Mouse (Mus musculus): Measurements from ENCODE around the gene Ap1g2.

DNA sequence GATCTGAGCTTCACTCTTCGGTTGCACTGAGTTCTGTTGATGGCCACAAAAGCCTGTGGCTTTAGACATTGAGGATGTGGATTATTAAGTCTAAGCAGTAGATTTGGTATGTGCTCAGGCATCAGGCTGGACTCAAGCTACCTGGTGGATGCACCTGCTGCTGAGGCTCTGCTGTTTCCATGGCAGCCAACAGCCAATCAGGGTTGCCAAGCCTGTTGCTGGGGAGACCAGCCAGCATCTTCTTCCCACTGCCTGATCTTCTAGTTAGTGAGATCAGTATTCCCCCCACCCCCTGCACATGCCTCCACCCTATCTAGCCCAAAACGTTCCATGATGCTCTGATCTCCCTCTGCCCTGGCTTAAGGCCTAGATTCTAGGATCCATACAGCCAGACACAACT, 5.3 kb upstream of the Ap1g2 start:
- TF ChIP-seq CTCF (conservative IDR thresholded peaks at IDR 0.05; ENCODE audit: insufficient read depth, insufficient read length, low read depth, low read length) (no peak), POLR2A (IDR thresholded peaks at IDR 0.05; ENCODE audit: low read depth, low read length) (no peak)
